Mouse (Mus musculus): ENCODE results near the gene Lrrc2.

Gene Lrrc2

GRCm38 (mm10) chr9:110948813-110949310 lies 2.5 kb upstream of the Lrrc2 start:
- DNase-seq, result no peak

- DNase-seq, result no peak
These were observed 1.2 kb upstream of the Lrrc2 start for GRCm38 (mm10) chr9:110950109-110950508.

GRCm38 (mm10) chr9:110951866-110952265 lies 521 bp downstream of the Lrrc2 start:
- no peak for DNase-seq

GRCm38 (mm10) chr9:110952398-110952797 lies 1.1 kb downstream of the Lrrc2 start:
- DNase-seq, result no peak

- DNase-seq, result no peak
These were observed 1.7 kb downstream of the Lrrc2 start for GRCm38 (mm10) chr9:110952931-110953549.

GRCm38 (mm10) chr9:110953550-110954461 lies 2.5 kb downstream of the Lrrc2 start:
- DNase-seq, result no peak

- DNase-seq, result no peak
These were observed 3.5 kb downstream of the Lrrc2 start for GRCm38 (mm10) chr9:110954681-110955445.

GRCm38 (mm10) chr9:110955962-110956361 lies 4.6 kb downstream of the Lrrc2 start:
- no peak for DNase-seq

- DNase-seq, result no peak
These were observed 8.3 kb downstream of the Lrrc2 start for GRCm38 (mm10) chr9:110959669-110960068.

- DNase-seq, result no peak
These were observed 9.1 kb downstream of the Lrrc2 start for GRCm38 (mm10) chr9:110960230-110961149.

GRCm38 (mm10) chr9:110961386-110961785 lies 10.0 kb downstream of the Lrrc2 start:
- DNase-seq, result no peak

- DNase-seq, result no peak
These were observed 12.3 kb downstream of the Lrrc2 start for GRCm38 (mm10) chr9:110963566-110964115.

GRCm38 (mm10) chr9:110965062-110965909 lies 13.9 kb downstream of the Lrrc2 start:
- DNase-seq, result no peak

GRCm38 (mm10) chr9:110965910-110966231 lies 14.5 kb downstream of the Lrrc2 start:
- no peak for DNase-seq

GRCm38 (mm10) chr9:110979411-110979810 lies 28.1 kb downstream of the Lrrc2 start:
- no peak for DNase-seq

GRCm38 (mm10) chr9:110982351-110982750 lies 31.0 kb downstream of the Lrrc2 start:
- no peak for DNase-seq

- DNase-seq, result no peak
These were observed 32.8 kb downstream of the Lrrc2 start for GRCm38 (mm10) chr9:110984096-110984495.

GRCm38 (mm10) chr9:110985541-110985940 lies 34.2 kb downstream of the Lrrc2 start:
- DNase-seq, result no peak

GRCm38 (mm10) chr9:110985951-110986350 lies 34.6 kb downstream of the Lrrc2 start:
- no peak for DNase-seq

GRCm38 (mm10) chr9:110987331-110987730 lies 36.0 kb downstream of the Lrrc2 start:
- no peak for DNase-seq

- DNase-seq, result no peak
These were observed 36.7 kb downstream of the Lrrc2 start for GRCm38 (mm10) chr9:110988078-110988477.
